ENCODE assay signal across 18 mouse cellular contexts in genomic region chr1:162143974-162144912, GRCm38 (mm10).
DNase-seq lines count a peak whose midpoint lies in the region; ATAC-seq lines count a peak whose summit lies in the region.
"Had no signal": no experiment of that assay in that cellular context is flagged by ENCODE, and none has a peak within 500 bp of the region (broad histone marks: within the 10 kb centered on the region; RNA-seq: fewer than 3 reads in every experiment).

No protein-coding gene starts in this region.

- no peak for DNase-seq in lung, postnatal 4 days
- DNase-seq in limb, embryonic 10.5 days (ENCODE audit: low spot score) = no peak
- DNase-seq in thymus, postnatal 4 days = no peak
- DNase-seq in cerebellum, adult 11 months = no peak
- DNase-seq: cerebellum, adult 2 months; gastrocnemius, postnatal 25 days; kidney, adult 8-10 months; kidney, postnatal 4 days; layer of hippocampus, postnatal 36 days; left cerebral cortex, postnatal 4 days; liver, postnatal 0 days; right cerebral cortex, postnatal 14 days; thymus, adult 2 months had no signal

- no peak overlapping the region for H3K9ac ChIP-seq in lung, embryonic 15.5 days
- H3K9ac ChIP-seq in embryonic facial prominence, embryonic 13.5 days = no peak overlapping the region
- no peak overlapping the region for H3K9ac ChIP-seq in stomach, embryonic 14.5 days (replicated peaks; ENCODE audit: low read depth, low read length)
- H3K9ac ChIP-seq: hindbrain, embryonic 12.5 days; liver, postnatal 0 days had no signal

- H3K36me3 ChIP-seq in lung, embryonic 15.5 days = no peaks in the 10 kb centered on the region
- no peaks in the 10 kb centered on the region for H3K36me3 ChIP-seq in embryonic facial prominence, embryonic 13.5 days
- no peaks in the 10 kb centered on the region for H3K36me3 ChIP-seq in limb, embryonic 10.5 days
- no peaks in the 10 kb centered on the region for H3K36me3 ChIP-seq in stomach, embryonic 14.5 days (ENCODE audit: control insufficient read depth, insufficient read depth, low read length)
- H3K36me3 ChIP-seq: G1E; hindbrain, embryonic 12.5 days had no signal

- H3K27me3 ChIP-seq in lung, embryonic 15.5 days = no peaks in the 10 kb centered on the region
- no peaks in the 10 kb centered on the region for H3K27me3 ChIP-seq in embryonic facial prominence, embryonic 13.5 days
- no peaks in the 10 kb centered on the region for H3K27me3 ChIP-seq in limb, embryonic 10.5 days (ENCODE audit: low read depth, poor library complexity, severe bottlenecking)
- no peaks in the 10 kb centered on the region for H3K27me3 ChIP-seq in stomach, embryonic 14.5 days (ENCODE audit: control insufficient read depth, insufficient read depth, low read length)
- H3K27me3 ChIP-seq: hindbrain, embryonic 12.5 days had no signal

- no peak overlapping the region for H3K4me3 ChIP-seq in lung, embryonic 15.5 days
- H3K4me3 ChIP-seq in embryonic facial prominence, embryonic 13.5 days = no peak overlapping the region
- H3K4me3 ChIP-seq in limb, embryonic 10.5 days = no peak overlapping the region
- H3K4me3 ChIP-seq in stomach, embryonic 14.5 days (ENCODE audit: low read depth, low read length) = no peak overlapping the region
- H3K4me3 ChIP-seq: hindbrain, embryonic 12.5 days had no signal

- peak overlapping the region; percentile 64 for H3K27ac ChIP-seq in lung, embryonic 15.5 days
- H3K27ac ChIP-seq in embryonic facial prominence, embryonic 13.5 days = peak overlapping the region; percentile 89
- H3K27ac ChIP-seq in limb, embryonic 10.5 days = peak overlapping the region; percentile 73
- peak overlapping the region; percentile 93 for H3K27ac ChIP-seq in stomach, embryonic 14.5 days (ENCODE audit: low read length)
- H3K27ac ChIP-seq: hindbrain, embryonic 12.5 days had no signal

- H3K4me1 ChIP-seq in lung, embryonic 15.5 days = peaks cover 9% of the 10 kb centered on the region
- H3K4me1 ChIP-seq in embryonic facial prominence, embryonic 13.5 days = peaks cover 24% of the 10 kb centered on the region
- peaks cover 23% of the 10 kb centered on the region for H3K4me1 ChIP-seq in limb, embryonic 10.5 days
- peaks cover 15% of the 10 kb centered on the region for H3K4me1 ChIP-seq in stomach, embryonic 14.5 days (ENCODE audit: control insufficient read depth, insufficient read depth, low read length)
- H3K4me1 ChIP-seq: hindbrain, embryonic 12.5 days had no signal

- ATAC-seq in lung, embryonic 15.5 days (ENCODE audit: borderline replicate concordance, extremely low read depth, low FRiP score, low TSS enrichment) = peak; percentile 68
- ATAC-seq in embryonic facial prominence, embryonic 13.5 days (ENCODE audit: insufficient number of reproducible peaks, insufficient read depth, low FRiP score, low TSS enrichment, low read depth) = no peak
- peak; percentile 83; the same call in 1 of the 2 replicates for ATAC-seq in stomach, embryonic 14.5 days (ENCODE audit: insufficient number of reproducible peaks, insufficient read depth, low FRiP score, low read depth)
- ATAC-seq: liver, postnatal 0 days had no signal

- 24% methylated on average over 6 of the region's 6 CpGs for WGBS in lung, embryonic 15.5 days
- 39% methylated on average over 6 of the region's 6 CpGs for WGBS in embryonic facial prominence, embryonic 13.5 days
- WGBS in limb, embryonic 10.5 days = 65% methylated on average over 6 of the region's 6 CpGs
- WGBS in stomach, embryonic 14.5 days = 16% methylated on average over 6 of the region's 6 CpGs

- no peaks in the 10 kb centered on the region for H3K9me3 ChIP-seq in lung, embryonic 15.5 days
- H3K9me3 ChIP-seq in embryonic facial prominence, embryonic 13.5 days = no peaks in the 10 kb centered on the region
- H3K9me3 ChIP-seq in limb, embryonic 10.5 days (replicated peaks) = no peaks in the 10 kb centered on the region
- no peaks in the 10 kb centered on the region for H3K9me3 ChIP-seq in stomach, embryonic 14.5 days (ENCODE audit: control insufficient read depth, low read depth, low read length)
- H3K9me3 ChIP-seq: G1E; hindbrain, embryonic 12.5 days had no signal

- no peak overlapping the region for H3K4me2 ChIP-seq in lung, embryonic 15.5 days
- H3K4me2 ChIP-seq in embryonic facial prominence, embryonic 13.5 days = no peak overlapping the region
- H3K4me2 ChIP-seq in stomach, embryonic 14.5 days (replicated peaks; ENCODE audit: low read depth, low read length) = 0 out of 2 replicates have a peak overlapping the region, but pooled peaks have one; percentile 7
- H3K4me2 ChIP-seq: hindbrain, embryonic 12.5 days had no signal
